Mouse (Mus musculus): ENCODE measurements around the gene Cadm2. TPM values are rescaled to one million over a fixed set of nuclear protein-coding genes. Genes with fewer than 3 reads are reported as not detected.

Cadm2 gene
- polyA plus RNA-seq, 1 experiment from 2014 or later = not detected

DNA sequence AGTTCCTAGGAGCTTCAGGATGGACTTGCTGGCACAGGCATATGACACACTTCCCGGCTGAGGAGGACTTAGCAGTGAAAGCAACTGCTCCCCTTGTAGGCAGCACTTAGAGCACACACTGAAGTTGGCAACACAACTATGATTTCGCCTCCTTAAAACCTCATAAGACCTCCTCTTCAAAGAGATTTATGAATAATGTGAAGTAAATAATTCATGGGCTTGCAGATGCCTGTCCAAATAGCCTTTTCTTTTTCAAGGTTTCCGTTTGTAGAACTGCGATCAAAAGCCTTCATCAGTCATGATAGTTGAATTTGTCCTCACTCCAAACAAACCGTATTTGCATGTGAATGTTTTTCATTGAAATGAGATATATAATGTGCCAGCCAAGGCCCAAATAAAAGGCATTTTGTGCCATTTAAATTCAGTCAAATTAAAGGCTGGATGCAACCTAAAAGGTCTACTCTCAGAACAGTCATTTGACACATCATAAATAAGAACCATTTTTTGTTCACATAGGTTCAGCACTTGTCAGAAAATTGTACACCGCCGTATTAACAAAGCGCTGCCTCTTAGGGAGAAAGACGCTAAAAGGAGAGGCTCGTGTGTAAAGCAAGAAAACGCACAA is 651.1 kb downstream of the Cadm2 start:
- H3K4me3 ChIP-seq (ENCODE audit: low read depth, low read length) = no peak overlapping the region
- no peak overlapping the region for H3K4me2 ChIP-seq (ENCODE audit: low read depth, low read length)
- H3K36me3 ChIP-seq (ENCODE audit: control insufficient read depth, insufficient read depth) = no peaks in the 10 kb centered on the region
- WGBS (ENCODE audit: insufficient replicate concordance) = 70% methylated on average over 11 of the region's 11 CpGs
- H3K27me3 ChIP-seq (ENCODE audit: control insufficient read depth, insufficient read depth, low read depth, low read length) = no peaks in the 10 kb centered on the region
- H3K4me1 ChIP-seq (ENCODE audit: control insufficient read depth, low read depth, low read length) = no peaks in the 10 kb centered on the region
- H3K27ac ChIP-seq (ENCODE audit: low read length) = no peak overlapping the region
- H3K9me3 ChIP-seq (replicated peaks; ENCODE audit: control insufficient read depth, low read length) = no peaks in the 10 kb centered on the region
- no peak overlapping the region for H3K9ac ChIP-seq (ENCODE audit: low read depth, low read length)
- ATAC-seq (ENCODE audit: low read depth) = no peak

DNA sequence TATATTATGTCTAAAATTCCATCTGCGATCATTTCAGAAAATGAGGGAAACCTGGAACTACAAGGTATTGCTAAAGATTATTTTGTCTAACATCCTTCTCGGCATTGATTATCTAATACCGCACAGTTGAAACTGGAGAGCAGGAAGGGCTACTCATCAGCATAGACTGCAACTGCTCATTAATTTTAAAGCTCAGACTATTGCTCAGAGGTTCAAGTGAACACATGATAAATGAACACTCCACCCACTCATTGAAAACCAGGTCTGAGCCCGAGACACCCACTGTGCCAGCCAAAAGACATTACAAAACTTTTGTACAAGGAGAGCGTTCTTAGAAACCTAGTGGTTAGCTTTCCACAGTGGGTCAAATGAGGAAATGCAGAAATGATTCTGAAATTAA is 652.4 kb downstream of the Cadm2 start:
- no peaks in the 10 kb centered on the region for H3K36me3 ChIP-seq (ENCODE audit: control insufficient read depth, insufficient read depth)
- H3K9ac ChIP-seq (ENCODE audit: low read depth, low read length) = no peak overlapping the region
- H3K27me3 ChIP-seq (ENCODE audit: control insufficient read depth, insufficient read depth, low read depth, low read length) = no peaks in the 10 kb centered on the region
- H3K9me3 ChIP-seq (replicated peaks; ENCODE audit: control insufficient read depth, low read length) = no peaks in the 10 kb centered on the region
- H3K4me3 ChIP-seq (ENCODE audit: low read depth, low read length) = no peak overlapping the region
- WGBS (ENCODE audit: insufficient replicate concordance) = 63% methylated on average over 5 of the region's 5 CpGs
- H3K4me1 ChIP-seq (ENCODE audit: control insufficient read depth, low read depth, low read length) = no peaks in the 10 kb centered on the region
- no peak overlapping the region for H3K4me2 ChIP-seq (ENCODE audit: low read depth, low read length)
- ATAC-seq (ENCODE audit: low read depth) = no peak
- no peak overlapping the region for H3K27ac ChIP-seq (ENCODE audit: low read length)

DNA sequence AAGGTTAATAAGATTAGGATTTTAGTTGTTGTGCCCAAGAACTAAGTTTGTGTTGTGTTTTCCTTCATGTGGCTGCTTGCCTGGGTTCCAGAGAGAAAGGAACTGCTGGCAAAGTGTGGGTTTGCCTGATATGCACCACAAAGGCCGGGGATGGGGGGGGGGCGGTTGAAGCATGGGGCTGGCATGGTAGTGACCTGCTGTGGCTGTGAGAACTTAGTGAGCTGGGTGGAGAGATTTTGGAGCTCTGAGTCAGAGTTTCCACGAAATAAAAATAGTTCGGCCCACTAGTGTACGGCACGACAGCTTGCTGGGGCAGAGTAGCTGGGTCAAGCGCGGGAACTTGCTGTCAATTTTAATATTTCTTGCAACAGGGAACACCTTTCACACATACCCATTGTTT is 653.0 kb downstream of the Cadm2 start:
- H3K4me3 ChIP-seq (ENCODE audit: low read depth, low read length) = no peak overlapping the region
- H3K4me1 ChIP-seq (ENCODE audit: control insufficient read depth, low read depth, low read length) = no peaks in the 10 kb centered on the region
- no peak overlapping the region for H3K4me2 ChIP-seq (ENCODE audit: low read depth, low read length)
- H3K9me3 ChIP-seq (replicated peaks; ENCODE audit: control insufficient read depth, low read length) = no peaks in the 10 kb centered on the region
- no peaks in the 10 kb centered on the region for H3K27me3 ChIP-seq (ENCODE audit: control insufficient read depth, insufficient read depth, low read depth, low read length)
- ATAC-seq (ENCODE audit: low read depth) = no peak
- H3K27ac ChIP-seq (ENCODE audit: low read length) = no peak overlapping the region
- no peak overlapping the region for H3K9ac ChIP-seq (ENCODE audit: low read depth, low read length)
- WGBS (ENCODE audit: insufficient replicate concordance) = 66% methylated on average over 8 of the region's 8 CpGs
- no peaks in the 10 kb centered on the region for H3K36me3 ChIP-seq (ENCODE audit: control insufficient read depth, insufficient read depth)

DNA sequence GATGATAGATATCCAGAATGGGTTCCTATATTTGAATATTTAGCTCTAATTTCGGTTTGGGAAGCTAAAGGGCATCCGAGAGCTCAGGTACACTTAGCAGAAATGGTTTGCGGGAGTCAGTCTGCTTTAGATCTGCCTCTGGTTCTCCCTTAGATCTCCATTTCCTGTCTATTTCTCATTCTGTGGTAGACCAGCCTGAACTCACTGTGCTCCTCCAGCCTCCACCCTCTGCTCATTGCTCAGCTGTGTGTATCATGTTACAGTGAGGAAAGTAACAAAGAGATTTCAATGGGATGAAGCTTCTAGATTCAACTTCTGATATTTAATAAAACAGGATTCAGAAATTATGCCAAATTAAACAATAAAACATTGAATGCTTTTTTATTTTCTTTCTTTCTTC is 661.6 kb downstream of the Cadm2 start:
- Histone ChIP-seq H3K4me3 (ENCODE audit: low read depth, low read length) (no peak overlapping the region), H3K9ac (ENCODE audit: low read depth, low read length) (no peak overlapping the region), H3K27me3 (ENCODE audit: control insufficient read depth, insufficient read depth, low read depth, low read length) (no peaks in the 10 kb centered on the region), H3K27ac (ENCODE audit: low read length) (no peak overlapping the region), H3K9me3 (replicated peaks; ENCODE audit: control insufficient read depth, low read length) (no peaks in the 10 kb centered on the region), H3K36me3 (ENCODE audit: control insufficient read depth, insufficient read depth) (no peaks in the 10 kb centered on the region), H3K4me1 (ENCODE audit: control insufficient read depth, low read depth, low read length) (no peaks in the 10 kb centered on the region), H3K4me2 (ENCODE audit: low read depth, low read length) (no peak overlapping the region)
- WGBS (ENCODE audit: insufficient replicate concordance) = 62% methylated on average over 3 of the region's 3 CpGs
- no peak for ATAC-seq (ENCODE audit: low read depth)

DNA sequence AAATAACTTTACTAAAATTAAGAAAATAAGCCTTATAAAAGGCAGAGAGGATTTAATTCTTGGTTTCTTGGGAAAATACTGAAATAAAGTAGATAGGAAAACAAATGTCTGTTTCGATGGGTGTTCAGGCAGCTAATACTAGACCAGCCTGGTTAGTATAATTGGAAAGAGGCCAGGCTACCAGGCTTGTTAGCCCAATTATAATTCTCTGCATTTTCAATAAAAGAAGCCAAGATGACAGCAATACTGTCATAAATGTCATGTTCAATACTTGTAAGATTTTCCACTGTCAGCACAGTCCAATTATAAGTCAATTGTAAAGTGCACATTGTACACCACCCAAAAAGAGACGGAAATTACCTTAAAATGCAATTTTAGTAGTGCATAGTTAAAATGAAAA is 664.8 kb downstream of the Cadm2 start:
- no peaks in the 10 kb centered on the region for H3K36me3 ChIP-seq (ENCODE audit: control insufficient read depth, insufficient read depth)
- ATAC-seq (ENCODE audit: low read depth) = no peak
- 64% methylated on average over 2 of the region's 2 CpGs for WGBS (ENCODE audit: insufficient replicate concordance)
- no peaks in the 10 kb centered on the region for H3K9me3 ChIP-seq (replicated peaks; ENCODE audit: control insufficient read depth, low read length)
- no peak overlapping the region for H3K4me3 ChIP-seq (ENCODE audit: low read depth, low read length)
- no peak overlapping the region for H3K4me2 ChIP-seq (ENCODE audit: low read depth, low read length)
- no peaks in the 10 kb centered on the region for H3K4me1 ChIP-seq (ENCODE audit: control insufficient read depth, low read depth, low read length)
- H3K27me3 ChIP-seq (ENCODE audit: control insufficient read depth, insufficient read depth, low read depth, low read length) = no peaks in the 10 kb centered on the region
- H3K9ac ChIP-seq (ENCODE audit: low read depth, low read length) = no peak overlapping the region
- no peak overlapping the region for H3K27ac ChIP-seq (ENCODE audit: low read length)

DNA sequence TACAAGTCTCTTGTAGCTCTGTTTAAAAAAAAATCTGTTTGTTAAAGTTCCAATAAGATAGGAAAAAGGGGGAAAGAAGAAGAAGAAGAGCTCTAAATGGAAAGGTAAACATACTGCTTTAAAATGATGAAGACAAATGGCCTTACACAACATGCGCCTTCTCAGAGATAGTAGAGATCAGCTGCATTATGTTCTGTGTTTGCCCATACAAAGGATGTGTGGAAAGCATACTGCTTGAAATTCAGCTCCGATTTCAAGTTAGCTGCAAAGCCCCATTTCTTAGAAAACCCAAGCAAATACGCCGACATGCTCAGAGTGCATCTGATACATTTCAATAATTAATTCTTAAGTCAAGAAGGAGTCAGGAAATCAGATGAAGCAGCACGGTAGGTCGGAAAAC is 684.4 kb downstream of the Cadm2 start:
- WGBS (ENCODE audit: insufficient replicate concordance) = 72% methylated on average over 6 of the region's 6 CpGs

DNA sequence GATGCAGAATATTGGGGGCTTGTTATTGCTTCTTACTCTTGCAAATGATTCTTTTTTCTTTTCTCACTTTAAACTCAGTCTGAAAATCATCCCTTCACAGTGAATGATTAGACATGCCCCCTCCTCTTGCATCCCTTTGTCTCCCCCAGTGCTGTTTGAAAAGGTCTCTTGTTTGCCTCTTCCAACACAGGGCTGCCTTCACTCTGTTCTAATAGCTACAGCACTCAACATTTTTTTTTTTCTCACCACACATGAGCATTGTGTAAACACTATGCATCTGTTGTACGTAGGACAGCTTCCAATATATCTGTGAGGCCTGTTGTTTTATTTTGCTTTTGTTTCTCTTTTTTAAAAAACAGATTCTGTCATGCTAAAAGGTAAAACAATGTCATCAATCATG is 695.2 kb downstream of the Cadm2 start:
- H3K27me3 ChIP-seq (ENCODE audit: control insufficient read depth, insufficient read depth, low read depth, low read length) = no peaks in the 10 kb centered on the region
- ATAC-seq (ENCODE audit: low read depth) = no peak
- H3K4me3 ChIP-seq (ENCODE audit: low read depth, low read length) = no peak overlapping the region
- no peaks in the 10 kb centered on the region for H3K4me1 ChIP-seq (ENCODE audit: control insufficient read depth, low read depth, low read length)
- no peak overlapping the region for H3K9ac ChIP-seq (ENCODE audit: low read depth, low read length)
- no peak overlapping the region for H3K4me2 ChIP-seq (ENCODE audit: low read depth, low read length)
- H3K27ac ChIP-seq (ENCODE audit: low read length) = no peak overlapping the region
- H3K36me3 ChIP-seq (ENCODE audit: control insufficient read depth, insufficient read depth) = no peaks in the 10 kb centered on the region
- 42% methylated on average over 1 of the region's 1 CpGs for WGBS (ENCODE audit: insufficient replicate concordance)
- H3K9me3 ChIP-seq (replicated peaks; ENCODE audit: control insufficient read depth, low read length) = no peaks in the 10 kb centered on the region

More for the DNA sequence above, 684.4 kb downstream of the Cadm2 start:
- Histone ChIP-seq H3K9me3 (replicated peaks; ENCODE audit: control insufficient read depth, low read length) (no peaks in the 10 kb centered on the region), H3K4me3 (ENCODE audit: low read depth, low read length) (no peak overlapping the region), H3K27ac (ENCODE audit: low read length) (no peak overlapping the region), H3K4me1 (ENCODE audit: control insufficient read depth, low read depth, low read length) (no peaks in the 10 kb centered on the region), H3K9ac (ENCODE audit: low read depth, low read length) (no peak overlapping the region), H3K36me3 (ENCODE audit: control insufficient read depth, insufficient read depth) (no peaks in the 10 kb centered on the region), H3K27me3 (ENCODE audit: control insufficient read depth, insufficient read depth, low read depth, low read length) (no peaks in the 10 kb centered on the region), H3K4me2 (ENCODE audit: low read depth, low read length) (no peak overlapping the region)
- no peak for ATAC-seq (ENCODE audit: low read depth)

DNA sequence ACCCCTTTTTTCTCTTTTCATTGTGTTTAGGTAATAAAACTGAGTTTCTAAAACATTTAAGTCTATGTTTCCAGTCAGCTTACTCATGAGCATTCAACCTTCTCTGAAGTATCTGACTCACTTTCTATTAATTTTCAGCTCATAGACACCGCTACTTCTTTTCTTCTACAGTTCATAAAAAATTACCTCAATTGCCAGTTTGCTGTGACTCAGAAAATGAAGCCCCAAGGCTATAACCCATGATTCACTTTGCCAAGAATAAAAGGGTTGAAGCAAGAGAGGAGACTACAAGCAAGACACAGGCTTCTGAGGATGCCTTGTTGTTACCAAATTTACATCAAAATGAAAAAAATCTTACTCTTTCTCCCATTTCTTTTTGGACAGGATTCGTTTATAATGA is 698.0 kb downstream of the Cadm2 start:
- 54% methylated on average over 2 of the region's 2 CpGs for WGBS (ENCODE audit: insufficient replicate concordance)
- Histone ChIP-seq H3K4me1 (ENCODE audit: control insufficient read depth, low read depth, low read length) (no peaks in the 10 kb centered on the region), H3K27ac (ENCODE audit: low read length) (no peak overlapping the region), H3K9ac (ENCODE audit: low read depth, low read length) (no peak overlapping the region), H3K36me3 (ENCODE audit: control insufficient read depth, insufficient read depth) (no peaks in the 10 kb centered on the region), H3K27me3 (ENCODE audit: control insufficient read depth, insufficient read depth, low read depth, low read length) (no peaks in the 10 kb centered on the region), H3K4me2 (ENCODE audit: low read depth, low read length) (no peak overlapping the region), H3K9me3 (replicated peaks; ENCODE audit: control insufficient read depth, low read length) (no peaks in the 10 kb centered on the region), H3K4me3 (ENCODE audit: low read depth, low read length) (no peak overlapping the region)
- ATAC-seq (ENCODE audit: low read depth) = no peak

DNA sequence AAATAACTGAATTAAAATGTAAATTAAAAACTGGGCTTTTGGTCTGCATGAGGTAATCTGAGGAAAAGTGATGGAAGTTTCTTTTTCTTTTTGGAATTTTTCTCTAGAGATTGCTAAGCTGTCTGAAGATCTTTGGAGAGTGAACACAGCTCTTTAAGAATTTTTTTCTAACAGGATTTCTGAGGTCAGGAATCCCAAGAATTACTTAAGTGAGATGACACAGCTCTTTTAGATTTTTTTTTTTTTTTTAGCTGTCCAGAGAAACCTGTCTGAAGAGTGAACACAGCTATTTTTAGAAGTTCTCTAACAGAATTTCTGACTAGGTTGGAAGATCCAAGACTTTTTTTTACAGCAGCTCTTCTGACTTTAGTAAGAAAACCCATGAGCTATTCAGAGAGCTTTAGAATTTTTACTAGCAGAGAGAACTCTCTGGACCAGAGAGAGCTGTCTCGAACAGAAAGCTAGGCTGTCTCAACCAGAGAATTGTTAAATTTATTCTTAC is 699.2 kb downstream of the Cadm2 start:
- Histone ChIP-seq H3K36me3 (ENCODE audit: control insufficient read depth, insufficient read depth) (no peaks in the 10 kb centered on the region), H3K4me1 (ENCODE audit: control insufficient read depth, low read depth, low read length) (no peaks in the 10 kb centered on the region), H3K4me3 (ENCODE audit: low read depth, low read length) (no peak overlapping the region), H3K9me3 (replicated peaks; ENCODE audit: control insufficient read depth, low read length) (no peaks in the 10 kb centered on the region), H3K4me2 (ENCODE audit: low read depth, low read length) (no peak overlapping the region), H3K9ac (ENCODE audit: low read depth, low read length) (no peak overlapping the region), H3K27ac (ENCODE audit: low read length) (no peak overlapping the region), H3K27me3 (ENCODE audit: control insufficient read depth, insufficient read depth, low read depth, low read length) (no peaks in the 10 kb centered on the region)
- 49% methylated on average over 1 of the region's 1 CpGs for WGBS (ENCODE audit: insufficient replicate concordance)
- no peak for ATAC-seq (ENCODE audit: low read depth)
